Mouse (Mus musculus) hindbrain, postnatal 0 days (tissue): ENCODE data around the gene Tuba1a. TPM values are rescaled to one million over a fixed set of nuclear protein-coding genes. Genes with fewer than 3 reads are reported as not detected.

Experiments
- ATAC-seq: fragments of 200-750 bp; cut with Nextera tagmentation; 2 replicates; pipeline ENCODE4 v1.8.0; 2017; ENCODE audit warnings: mild to moderate bottlenecking, moderate TSS enrichment, moderate library complexity
- DNase-seq: peaks from one replicate; pipeline ENCODE4 v3.0.0-alpha.2; 2015; ENCODE audit warnings: low spot score
- H3K27ac ChIP-seq: fragments of 300-500 bp; sonication (generic); 2 replicates; pipeline ENCODE4 v1.5.1; 2014; ENCODE audit warnings: mild to moderate bottlenecking
- H3K27me3 ChIP-seq: fragments of 300-500 bp; sonication (generic); 2 replicates; pipeline ENCODE4 v1.6.1; 2014; ENCODE audit warnings: low read length, mixed read lengths; ENCODE audit not compliant: insufficient read depth
- H3K36me3 ChIP-seq: fragments of 300-500 bp; sonication (generic); 2 replicates; pipeline ENCODE4 v1.6.1; 2014; ENCODE audit warnings: low read length, mixed read lengths; ENCODE audit not compliant: insufficient read depth
- H3K4me1 ChIP-seq: fragments of 300-500 bp; sonication (generic); 2 replicates; pipeline ENCODE4 v1.6.1; 2014; ENCODE audit warnings: antibody characterized with exemption, low read length, mixed read lengths; ENCODE audit not compliant: insufficient read depth
- H3K4me2 ChIP-seq: fragments of 300-500 bp; sonication (generic); 2 replicates; pipeline ENCODE4 v1.6.1; 2014; ENCODE audit warnings: low read depth, mild to moderate bottlenecking, low read length, moderate library complexity, mixed read lengths
- H3K4me3 ChIP-seq: fragments of 300-500 bp; sonication (generic); 2 replicates; pipeline ENCODE4 v1.5.1; 2014; ENCODE audit warnings: low read length
- H3K9ac ChIP-seq: fragments of 300-500 bp; sonication (generic); replicated peaks from 2 replicates; pipeline ENCODE4 v1.6.1; 2014; ENCODE audit warnings: mild to moderate bottlenecking, low read length, moderate library complexity, mixed read lengths
- H3K9me3 ChIP-seq: fragments of 300-500 bp; sonication (generic); 2 replicates; pipeline ENCODE4 v1.6.1; 2016; ENCODE audit warnings: low read length, mixed read lengths
- CTCF ChIP-seq: IDR thresholded peaks from 2 replicates; pipeline ENCODE4 v1.5.1; 2016; ENCODE audit warnings: antibody characterized with exemption, control low read depth, low read depth
- WGBS: fragments of 180-500 bp; shearing (Covaris S2); extraction: QIAGEN DNeasy Blood & Tissue Kit; methylation state at CpG from one replicate; pipeline ENCODE4 v1.1.7; 2014; 5-methylcytosine and 5-hydroxymethylcytosine counted together
- polyA plus RNA-seq: library from polyadenylated mRNA; unstranded; fragments of >200 nt; fragmentation: Nextera tagmentation; extraction: Ambion mirVana; gene quantifications from 2 replicates; pipeline ENCODE4 v1.2.1, GENCODE M21; 2015
- total RNA-seq: library from RNA; depleted of rRNA; stranded (reverse); fragments of >200 nt; gene quantifications from 2 replicates; pipeline ENCODE4 v1.2.3, GENCODE M21; 2014

Tuba1a gene
- total and polyA plus RNA-seq, 2 experiments from 2014 or later, result 12,500 to 19,179 TPM

DNA sequence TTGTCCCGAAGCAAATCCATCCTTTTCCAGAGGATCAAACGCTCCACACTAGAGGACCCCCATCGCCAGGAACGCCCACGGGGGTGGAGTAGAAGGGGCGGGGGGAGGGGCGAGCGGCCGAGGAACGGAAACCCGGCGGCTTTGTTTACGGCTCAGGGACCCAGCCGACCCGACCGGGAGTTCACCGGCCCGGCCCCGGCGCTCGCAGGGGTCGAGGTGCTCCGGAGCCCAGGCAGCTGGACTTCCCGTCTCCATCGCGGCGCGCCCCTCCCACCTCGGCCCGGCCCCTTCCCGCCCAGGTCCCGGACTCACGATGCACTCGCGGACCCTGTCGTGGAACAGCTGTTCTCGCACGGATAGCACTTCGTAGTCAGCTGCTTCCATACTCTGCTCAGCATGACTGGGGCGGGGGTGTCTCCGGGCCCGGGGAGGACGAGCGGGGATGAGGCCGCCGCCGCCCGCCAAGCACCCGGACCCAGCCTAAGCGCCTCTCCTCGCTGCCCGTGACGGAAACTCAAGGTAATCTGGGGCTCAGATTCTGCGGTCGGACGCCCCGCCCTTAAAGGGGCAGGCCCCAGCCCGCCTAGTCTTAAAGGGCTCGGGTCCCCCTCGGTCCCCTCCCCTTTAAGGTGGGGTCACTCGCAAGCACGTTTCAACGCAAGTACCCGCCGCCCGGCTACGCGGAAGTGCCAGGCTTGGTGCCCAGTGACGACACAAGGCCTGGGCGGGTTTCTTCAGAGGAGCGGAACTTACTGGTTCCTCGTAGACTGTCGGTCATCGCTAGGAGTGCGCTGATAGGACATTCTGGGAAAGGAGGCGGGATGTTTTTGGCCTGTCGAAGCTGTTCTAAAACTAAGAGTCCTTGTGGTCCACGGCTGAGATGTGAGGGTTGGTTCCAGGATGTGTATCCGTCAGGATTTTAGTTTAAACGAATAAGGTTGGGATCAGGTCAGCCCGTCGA is 35.7 kb downstream of the Tuba1a start, which contains the start of gene Lmbr1l:
Lmbr1l (minus strand) TSS at position 694 of the 961 bp plus-strand sequence.
- Histone ChIP-seq H3K27me3 (no peaks in the 10 kb centered on the region), H3K9ac (peak within 1 kb of the TSS; percentile 86), H3K36me3 (peaks cover 8% of the 10 kb centered on the region; the same call in 1 of the 2 replicates), H3K9me3 (no peaks in the 10 kb centered on the region), H3K4me1 (peaks cover 9% of the 10 kb centered on the region), H3K27ac (peak within 1 kb of the TSS; percentile 95), H3K4me2 (peak within 1 kb of the TSS; percentile 86), H3K4me3 (peak within 1 kb of the TSS; percentile 93)
- DNase-seq, result peak; percentile 100
- WGBS, result under 1% methylated on average over 76 of the region's 82 CpGs
- peak; percentile 99 for ATAC-seq
- 0 out of 2 replicates have a peak, but pooled peaks have one; percentile 9 for TF ChIP-seq CTCF

- Histone ChIP-seq H3K27ac (peak overlapping the region; percentile 95), H3K9ac (peak overlapping the region; percentile 86), H3K4me3 (peak overlapping the region; percentile 93), H3K4me1 (peaks cover 9% of the 10 kb centered on the region), H3K4me2 (peak overlapping the region; percentile 86), H3K36me3 (peaks cover 16% of the 10 kb centered on the region), H3K9me3 (no peaks in the 10 kb centered on the region), H3K27me3 (no peaks in the 10 kb centered on the region)
- DNase-seq (no peak), ATAC-seq (no peak)
- under 1% methylated on average over 14 of the region's 14 CpGs for WGBS
- TF ChIP-seq CTCF, result no peak
These were observed 36.4 kb downstream of the Tuba1a start for GRCm38 (mm10) chr15:98917091-98917490.

DNA sequence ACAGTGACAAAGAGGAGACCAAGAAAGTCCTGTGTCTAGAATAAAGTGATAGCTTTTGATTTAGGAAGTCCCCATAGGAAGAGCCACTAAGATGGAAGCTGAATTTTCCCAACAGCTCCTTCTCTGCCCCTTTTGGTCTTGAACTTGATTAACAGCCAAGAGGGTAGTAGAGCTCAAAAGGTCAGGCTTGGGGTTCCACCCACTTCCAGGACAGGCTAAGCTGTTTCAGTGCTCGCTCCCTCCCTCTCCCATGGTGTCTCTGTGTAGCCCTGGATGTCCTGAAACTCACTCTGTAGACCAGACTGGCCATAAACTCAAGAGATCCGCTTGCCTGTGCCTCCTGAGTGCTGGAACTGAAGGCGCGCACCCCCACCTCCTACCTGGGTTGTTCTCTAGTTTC is 37.5 kb downstream of the Tuba1a start:
- Histone ChIP-seq H3K4me1 (peaks cover 9% of the 10 kb centered on the region), H3K36me3 (peaks cover 26% of the 10 kb centered on the region), H3K4me3 (no peak overlapping the region), H3K27ac (no peak overlapping the region), H3K4me2 (peak overlapping the region; percentile 86), H3K27me3 (no peaks in the 10 kb centered on the region), H3K9me3 (no peaks in the 10 kb centered on the region), H3K9ac (no peak overlapping the region)
- ATAC-seq (no peak), DNase-seq (no peak)
- TF ChIP-seq CTCF, result no peak
- WGBS, result 91% methylated on average over 4 of the region's 4 CpGs

GRCm38 (mm10) chr15:98914903-98915302 is 38.6 kb downstream of the Tuba1a start:
- H3K9me3 ChIP-seq, result no peaks in the 10 kb centered on the region
- no peak overlapping the region for H3K9ac ChIP-seq
- peaks cover 32% of the 10 kb centered on the region for H3K36me3 ChIP-seq
- no peak overlapping the region for H3K27ac ChIP-seq
- H3K4me2 ChIP-seq, result no peak overlapping the region
- TF ChIP-seq CTCF, result no peak
- 89% methylated on average over 6 of the region's 6 CpGs for WGBS
- no peak overlapping the region for H3K4me3 ChIP-seq
- peaks cover 9% of the 10 kb centered on the region for H3K4me1 ChIP-seq
- no peaks in the 10 kb centered on the region for H3K27me3 ChIP-seq
- ATAC-seq, result no peak
- DNase-seq, result no peak

- peaks cover 27% of the 10 kb centered on the region for H3K36me3 ChIP-seq
- H3K27ac ChIP-seq, result no peak overlapping the region
- no peaks in the 10 kb centered on the region for H3K9me3 ChIP-seq
- H3K4me3 ChIP-seq, result no peak overlapping the region
- no peak overlapping the region for H3K9ac ChIP-seq
- H3K4me1 ChIP-seq, result no peaks in the 10 kb centered on the region
- H3K27me3 ChIP-seq, result no peaks in the 10 kb centered on the region
- DNase-seq, result peak; percentile 71
- TF ChIP-seq CTCF, result peak; percentile 84
- H3K4me2 ChIP-seq, result no peak overlapping the region
- 26% methylated on average over 10 of the region's 10 CpGs for WGBS
- ATAC-seq, result 0 out of 2 replicates have a peak, but pooled peaks have one; percentile 29
These were observed 48.8 kb downstream of the Tuba1a start for GRCm38 (mm10) chr15:98904692-98905091.

DNA sequence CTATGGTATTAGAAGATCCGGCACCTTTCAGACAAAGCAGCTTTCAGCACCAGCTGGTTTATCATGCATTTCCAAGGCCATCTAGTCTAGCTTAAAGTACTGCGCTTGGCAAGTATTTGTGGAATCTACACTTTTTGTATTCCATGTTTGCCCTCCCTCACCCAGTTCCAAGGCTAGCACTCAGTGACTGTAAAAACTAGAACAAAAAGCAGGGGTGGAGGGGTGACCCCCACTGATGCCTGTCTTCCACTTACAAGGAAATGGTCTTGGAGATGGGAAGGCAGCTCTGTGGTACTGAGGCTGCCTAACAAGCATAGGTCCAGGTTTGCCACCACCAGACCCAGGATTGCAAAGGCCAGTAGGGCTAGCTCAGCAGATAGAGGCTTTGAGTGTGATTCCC is 50.9 kb downstream of the Tuba1a start:
- H3K9me3 ChIP-seq, result no peaks in the 10 kb centered on the region
- H3K27ac ChIP-seq, result no peak overlapping the region
- ATAC-seq (no peak), DNase-seq (no peak)
- H3K4me2 ChIP-seq, result no peak overlapping the region
- H3K4me1 ChIP-seq, result peaks cover 8% of the 10 kb centered on the region
- H3K27me3 ChIP-seq, result peaks cover 18% of the 10 kb centered on the region
- no peak overlapping the region for H3K4me3 ChIP-seq
- no peak for TF ChIP-seq CTCF
- WGBS, result 83% methylated on average over 2 of the region's 2 CpGs
- H3K9ac ChIP-seq, result no peak overlapping the region
- H3K36me3 ChIP-seq, result peaks cover 10% of the 10 kb centered on the region; the same call in 1 of the 2 replicates
